Mouse (Mus musculus) ovary, postnatal 36 days (tissue): ENCODE results near the gene Epn3.

Experiments used
- DNase-seq: peaks from one replicate; pipeline ENCODE4 v3.0.0; 2022; ENCODE audit warnings: low spot score, mixed read lengths

Gene Epn3

GRCm38 (mm10) chr11:94499661-94500152, at the start of gene Epn3:
Epn3 (minus strand) TSS chr11:94499974.
- peak; percentile 60 for DNase-seq

- peak; percentile 94 for DNase-seq
Observed at GRCm38 (mm10) chr11:94548888-94549690, 49.3 kb upstream of the Epn3 start, which contains the start of gene Rsad1. Rsad1 (minus strand) TSS chr11:94549255.

- DNase-seq, result peak; percentile 52
Observed at GRCm38 (mm10) chr11:94548041-94548784, 48.4 kb upstream of the Epn3 start.

DNA sequence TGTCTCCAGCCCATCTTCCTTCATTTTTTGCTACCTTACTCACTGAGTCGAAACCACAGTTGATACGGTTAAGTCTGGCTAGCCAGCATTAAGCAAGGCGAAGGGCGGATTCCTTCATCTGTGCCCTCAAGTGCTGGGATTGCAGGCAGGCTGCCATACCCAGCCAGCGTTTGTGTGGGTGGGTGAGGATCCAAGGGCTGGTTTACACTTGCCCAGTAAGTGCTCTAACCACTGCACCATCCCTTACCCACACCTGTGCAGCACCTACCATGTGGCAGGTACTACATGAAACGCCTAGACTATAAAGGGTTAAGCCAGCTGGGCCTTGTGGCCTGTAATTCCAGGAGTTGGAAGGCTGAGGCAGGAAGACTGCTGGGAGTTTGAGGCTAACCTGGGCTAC, 47.5 kb upstream of the Epn3 start:
- DNase-seq, result no peak

DNA sequence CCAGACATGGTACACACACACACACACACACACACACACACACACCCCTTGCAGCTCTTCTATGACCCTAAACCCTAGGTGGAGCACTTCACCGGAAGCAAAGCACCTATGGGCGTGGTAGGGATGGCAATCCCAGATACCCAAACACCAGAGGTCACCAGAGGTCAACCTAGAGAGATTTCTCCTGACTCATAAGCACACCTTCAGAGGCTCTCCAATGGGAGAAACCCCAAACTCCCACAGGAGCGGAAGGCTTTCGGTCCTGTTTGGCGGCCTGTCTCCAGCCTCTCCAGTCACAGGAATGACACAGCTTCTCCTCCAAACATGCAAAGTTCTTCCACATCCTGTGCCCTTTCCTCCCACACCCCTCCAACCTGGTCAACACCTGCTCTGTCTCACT, 46.6 kb upstream of the Epn3 start:
- no peak for DNase-seq

DNA sequence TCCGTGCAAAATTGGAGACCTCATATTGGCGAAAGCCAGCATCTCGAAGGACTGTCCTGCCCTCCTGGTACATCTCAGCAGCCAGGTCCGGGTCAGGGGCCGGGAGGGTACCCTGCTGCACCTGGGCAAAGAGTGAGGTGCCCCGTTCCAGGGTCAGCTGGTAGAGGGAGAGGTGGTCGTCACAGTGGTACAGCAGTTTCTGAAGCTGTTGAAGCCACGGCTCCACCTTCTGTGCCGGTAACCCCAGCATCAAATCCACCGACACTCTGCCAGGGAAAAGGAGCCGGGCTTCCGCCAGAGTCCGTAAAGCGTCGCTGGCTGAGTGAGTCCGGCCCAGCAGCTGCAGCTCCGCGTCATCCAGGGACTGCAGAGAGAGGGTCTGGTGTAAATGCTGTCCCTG, 44.6 kb upstream of the Epn3 start:
- DNase-seq, result no peak

- DNase-seq, result peak; percentile 88
Observed at GRCm38 (mm10) chr11:94543932-94544331, 44.2 kb upstream of the Epn3 start.

DNA sequence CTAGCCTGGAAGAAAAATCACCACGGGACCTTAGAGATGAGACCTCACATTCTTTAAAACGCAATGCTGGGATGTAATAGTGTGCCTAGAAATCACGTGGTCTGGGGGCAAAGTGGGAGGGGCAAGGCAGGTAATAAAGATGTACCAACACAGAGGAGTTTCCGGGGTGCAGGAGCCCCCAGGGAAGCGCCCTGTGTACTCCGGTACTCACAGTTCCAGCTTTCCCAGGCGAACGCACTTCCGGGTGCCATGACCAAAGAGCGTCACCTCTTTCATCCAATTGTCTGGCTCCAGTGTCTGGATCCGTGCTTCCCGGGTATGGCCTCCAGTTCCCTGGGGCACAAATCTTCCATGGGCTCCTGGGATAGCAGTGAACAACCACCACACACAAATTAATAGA, 43.6 kb upstream of the Epn3 start:
- no peak for DNase-seq

- DNase-seq, result no peak
Observed at GRCm38 (mm10) chr11:94542400-94542799, 42.6 kb upstream of the Epn3 start.

DNA sequence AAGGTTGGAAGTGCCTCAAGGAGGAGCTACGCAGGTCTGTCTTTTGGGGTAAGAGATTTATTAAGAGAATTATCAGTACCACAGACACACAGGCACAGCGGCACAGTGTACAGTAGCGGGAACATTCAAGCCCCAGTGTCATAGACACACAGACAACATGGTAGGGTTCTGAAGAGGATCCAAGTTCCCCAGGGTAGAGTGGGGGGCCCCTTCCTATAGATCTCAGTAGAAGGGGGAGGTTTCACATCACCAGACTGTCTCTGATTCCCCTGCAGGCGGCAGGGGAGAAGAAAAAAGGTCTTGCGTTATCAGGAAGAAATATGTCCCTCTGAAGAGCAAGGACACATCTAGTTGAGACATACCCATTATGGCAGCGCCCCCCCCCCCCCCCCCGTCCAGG, 40.0 kb upstream of the Epn3 start:
- no peak for DNase-seq

GRCm38 (mm10) chr11:94538733-94539292, 39.0 kb upstream of the Epn3 start:
- DNase-seq, result no peak

GRCm38 (mm10) chr11:94533171-94533570, 33.4 kb upstream of the Epn3 start:
- DNase-seq, result no peak

- no peak for DNase-seq
Observed at GRCm38 (mm10) chr11:94528879-94529278, 29.1 kb upstream of the Epn3 start.

GRCm38 (mm10) chr11:94526171-94526879, 26.6 kb upstream of the Epn3 start:
- no peak for DNase-seq

DNA sequence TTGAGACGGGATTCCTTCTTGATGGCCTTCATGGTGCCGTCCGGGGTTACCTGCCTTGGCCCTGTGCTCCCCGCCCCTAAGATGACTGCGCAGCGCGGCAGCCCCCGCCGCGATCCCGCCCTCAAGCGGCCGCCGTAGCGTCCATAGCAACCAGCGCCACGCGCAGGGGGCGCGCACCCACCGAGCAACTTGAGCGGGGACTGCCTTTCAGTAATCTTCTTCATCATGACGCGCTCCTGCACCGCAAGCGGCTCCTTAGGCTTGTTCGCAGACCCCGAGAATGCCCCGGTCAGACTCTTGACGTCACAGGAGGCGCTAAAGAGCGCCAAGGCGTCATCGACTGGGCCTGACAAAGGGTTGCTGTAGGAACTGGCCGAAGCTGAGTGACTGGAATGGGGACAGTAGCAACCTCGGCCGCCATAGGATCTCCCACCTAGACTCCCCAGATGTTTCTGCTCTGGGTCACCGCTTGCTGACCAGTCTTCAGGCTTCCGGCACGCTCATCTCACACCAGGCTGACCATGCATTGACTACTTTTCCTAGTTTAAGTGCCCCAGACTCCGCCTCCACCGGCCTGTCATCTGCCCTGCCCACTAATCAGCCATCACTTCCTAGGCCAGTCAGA, 21.6 kb upstream of the Epn3 start, which contains the start of gene Mycbpap:
Gene Mycbpap, minus strand, starts transcription at position 524 of the 625 bp plus-strand sequence.
- DNase-seq, result peak; percentile 65

DNA sequence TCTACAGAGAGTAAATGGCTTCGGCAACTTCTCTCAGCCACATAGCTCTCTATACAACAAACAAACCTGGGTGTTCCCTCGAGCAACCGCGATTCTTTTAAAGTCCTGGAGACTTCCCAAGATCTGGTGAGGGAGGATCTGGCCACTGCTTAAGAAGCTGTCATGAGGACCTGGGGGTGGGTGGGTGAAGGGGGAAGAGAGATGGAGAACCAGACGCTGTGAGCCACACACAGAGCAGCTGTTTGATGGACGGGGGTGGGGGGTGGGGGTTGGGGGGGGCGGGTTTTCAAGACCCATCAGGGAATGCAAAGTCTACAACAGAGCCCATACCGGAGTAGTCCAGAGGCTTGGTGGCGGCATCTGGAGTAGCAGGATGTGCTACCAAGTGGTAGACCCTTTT, 13.7 kb upstream of the Epn3 start:
- no peak for DNase-seq

GRCm38 (mm10) chr11:94508976-94509375, 9.2 kb upstream of the Epn3 start:
- DNase-seq, result no peak

DNA sequence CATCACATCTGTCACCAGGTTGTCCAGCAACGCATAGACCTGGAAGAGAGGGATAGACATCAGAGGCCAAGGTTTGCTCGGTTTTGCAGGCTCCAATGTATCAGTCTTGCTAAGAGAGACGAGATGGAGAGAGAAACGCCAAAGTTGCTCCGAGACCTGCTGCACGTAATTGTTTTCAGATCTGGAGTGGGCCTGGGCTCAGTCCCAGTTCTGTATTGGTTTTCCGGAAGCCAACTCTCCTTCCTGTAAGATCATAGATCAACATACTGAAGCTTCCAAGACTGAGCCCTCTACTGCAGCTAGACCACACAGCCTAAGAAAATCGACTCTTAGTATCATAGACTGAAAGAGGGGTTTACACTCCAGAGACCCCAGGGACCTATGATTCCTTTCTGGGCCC, 1.7 kb upstream of the Epn3 start:
- DNase-seq, result no peak

DNA sequence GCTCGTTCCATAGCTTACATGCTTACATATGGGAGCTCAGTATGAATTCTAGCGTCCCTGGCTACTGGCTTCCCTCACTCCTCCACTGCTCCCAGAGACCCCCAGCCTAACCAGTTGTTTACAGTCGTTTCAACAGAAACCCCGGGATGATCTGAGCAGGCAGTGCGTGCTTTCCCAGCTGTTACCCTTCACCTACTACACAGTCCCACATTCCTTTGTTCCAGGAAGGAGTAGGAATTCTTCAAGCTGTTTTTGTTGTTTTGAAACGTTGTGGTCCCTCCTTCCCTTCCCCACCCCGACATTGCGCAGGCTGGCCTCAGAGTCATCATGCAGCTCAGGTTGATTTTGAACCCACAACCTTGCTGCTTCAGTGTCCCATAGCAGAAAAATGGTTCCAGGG, 588 bp upstream of the Epn3 start:
- no peak for DNase-seq

DNA sequence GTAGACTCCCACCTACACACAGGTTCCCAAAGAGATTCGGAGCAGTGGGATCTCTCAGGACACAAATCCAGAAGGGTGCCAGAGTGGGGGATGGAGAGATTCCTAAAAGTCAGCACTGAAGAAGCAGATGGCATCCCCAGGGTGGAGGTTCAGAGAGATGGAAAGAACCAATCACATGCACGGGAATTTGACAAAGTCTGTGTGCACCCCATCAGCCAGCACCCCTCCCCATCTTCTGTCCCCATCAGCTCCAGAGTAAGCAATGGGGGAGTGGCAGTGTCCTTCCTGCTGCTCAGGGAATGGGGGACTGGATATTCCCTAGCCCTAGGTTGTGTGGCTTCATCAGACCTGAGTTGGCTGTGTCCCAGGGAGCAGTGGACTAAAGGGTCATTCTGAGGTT, 739 bp downstream of the Epn3 start:
- no peak for DNase-seq
